Mouse (Mus musculus) heart, embryonic 16.5 days (tissue): ENCODE results near the gene Fkbp10. TPM values are rescaled to one million over a fixed set of nuclear protein-coding genes. Genes with fewer than 3 reads are reported as not detected.

ENCODE experiments used
- ATAC-seq: fragments of 200-750 bp; cut with Nextera tagmentation; replicated peaks from 2 replicates; pipeline ENCODE4 v1.8.0; 2017; ENCODE audit warnings: moderate number of reproducible peaks; ENCODE audit not compliant: insufficient read depth, low FRiP score; ENCODE audit errors: extremely low read depth
- H3K27ac ChIP-seq: fragments of 300-500 bp; sonication (generic); 2 replicates; pipeline ENCODE4 v1.5.1; 2014; ENCODE audit warnings: mild to moderate bottlenecking, low read length, control low read depth, moderate library complexity
- H3K27me3 ChIP-seq: fragments of 300-500 bp; sonication (generic); 2 replicates; pipeline ENCODE4 v1.6.1; 2014; ENCODE audit warnings: low read length, mixed read lengths; ENCODE audit not compliant: control insufficient read depth, insufficient read depth
- H3K36me3 ChIP-seq: fragments of 300-500 bp; sonication (generic); 2 replicates; pipeline ENCODE4 v1.6.1; 2014; ENCODE audit not compliant: control insufficient read depth, insufficient read depth
- H3K4me1 ChIP-seq: fragments of 300-500 bp; sonication (generic); 2 replicates; pipeline ENCODE4 v1.6.1; 2014; ENCODE audit warnings: low read length, mixed read lengths; ENCODE audit not compliant: control insufficient read depth, insufficient read depth
- H3K4me2 ChIP-seq: fragments of 300-500 bp; sonication (generic); 2 replicates; pipeline ENCODE4 v1.6.1; 2014; ENCODE audit warnings: low read depth, mild to moderate bottlenecking, control low read depth, low read length
- H3K4me3 ChIP-seq: fragments of 300-500 bp; sonication (generic); 2 replicates; pipeline ENCODE4 v1.5.1; 2014; ENCODE audit warnings: mild to moderate bottlenecking, control low read depth, low read length
- H3K9ac ChIP-seq: fragments of 300-500 bp; sonication (generic); 2 replicates; pipeline ENCODE4 v1.6.1; 2014; ENCODE audit warnings: low read length, control low read depth
- H3K9me3 ChIP-seq: fragments of 300-500 bp; sonication (generic); replicated peaks from 2 replicates; pipeline ENCODE4 v1.6.1; 2016; ENCODE audit warnings: low read length; ENCODE audit not compliant: control insufficient read depth
- WGBS: fragments of 180-500 bp; shearing (Covaris S2); extraction: QIAGEN DNeasy Blood & Tissue Kit; methylation state at CpG from one replicate; pipeline ENCODE4 v1.1.7; 2014; 5-methylcytosine and 5-hydroxymethylcytosine counted together
- polyA plus RNA-seq: library from polyadenylated mRNA; unstranded; fragments of >200 nt; fragmentation: Nextera tagmentation; extraction: Ambion mirVana; gene quantifications from 2 replicates; pipeline ENCODE4 v1.2.1, GENCODE M21; 2015

Gene Fkbp10
- polyA plus RNA-seq, 1 experiment from 2014 or later = 89.4 TPM

DNA sequence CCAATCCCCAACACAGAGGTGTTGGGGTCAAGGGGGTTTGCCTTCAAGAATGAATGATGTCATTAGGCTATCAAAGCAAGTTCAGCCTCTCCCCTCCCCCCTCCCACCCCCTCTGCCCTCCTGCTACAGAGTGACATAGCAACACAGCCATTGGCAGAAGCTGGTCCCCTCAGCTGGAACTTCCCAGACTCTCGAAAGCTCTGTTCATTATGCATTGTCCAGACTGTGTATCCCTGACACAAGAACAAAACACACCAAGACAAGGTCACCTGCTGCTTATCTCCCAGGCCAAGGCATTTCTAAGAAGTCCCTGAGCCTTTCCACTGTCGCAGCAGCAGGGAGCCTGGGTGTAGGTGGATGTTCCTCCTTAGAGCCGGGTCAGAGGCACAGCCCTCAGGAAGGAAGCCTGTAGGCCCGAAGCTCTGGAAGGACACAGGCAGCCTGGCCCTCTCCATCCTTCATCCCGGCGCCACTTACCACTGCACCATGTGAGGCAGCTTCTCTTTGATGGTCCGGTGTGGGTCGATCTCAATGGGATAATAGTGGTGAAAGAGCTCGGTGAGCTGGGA, 20.3 kb downstream of the Fkbp10 start:
- no peak for ATAC-seq
- Histone ChIP-seq H3K9ac (no peak overlapping the region), H3K27me3 (no peaks in the 10 kb centered on the region), H3K4me3 (no peak overlapping the region), H3K36me3 (peaks cover 15% of the 10 kb centered on the region), H3K4me1 (peaks cover 16% of the 10 kb centered on the region), H3K27ac (no peak overlapping the region), H3K9me3 (no peaks in the 10 kb centered on the region), H3K4me2 (no peak overlapping the region)
- WGBS = 80% methylated on average over 9 of the region's 9 CpGs

DNA sequence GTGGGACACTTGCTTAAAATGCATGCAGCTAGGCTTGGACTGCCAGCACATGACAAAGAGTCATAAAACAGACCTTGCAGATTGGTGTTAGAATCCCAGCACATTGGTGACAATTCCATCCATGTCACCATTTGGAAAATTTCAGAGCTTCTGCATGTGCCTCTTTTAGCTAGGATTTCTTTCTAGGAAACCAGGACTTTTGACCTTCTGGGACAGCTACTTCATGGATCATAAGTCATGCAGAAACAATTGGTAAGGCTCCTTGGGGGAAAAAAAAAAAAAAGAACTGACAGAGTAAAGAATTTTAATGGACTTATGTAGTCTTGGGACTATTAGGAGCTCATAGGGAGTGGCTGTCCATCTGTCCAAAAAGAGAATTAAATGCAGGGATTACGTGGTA, 22.4 kb downstream of the Fkbp10 start:
- no peak for ATAC-seq
- Histone ChIP-seq H3K27ac (no peak overlapping the region), H3K9me3 (no peaks in the 10 kb centered on the region), H3K36me3 (peaks cover 12% of the 10 kb centered on the region), H3K4me2 (no peak overlapping the region), H3K27me3 (no peaks in the 10 kb centered on the region), H3K4me1 (peaks cover 15% of the 10 kb centered on the region), H3K4me3 (no peak overlapping the region), H3K9ac (no peak overlapping the region)
- 85% methylated on average over 1 of the region's 1 CpGs for WGBS

DNA sequence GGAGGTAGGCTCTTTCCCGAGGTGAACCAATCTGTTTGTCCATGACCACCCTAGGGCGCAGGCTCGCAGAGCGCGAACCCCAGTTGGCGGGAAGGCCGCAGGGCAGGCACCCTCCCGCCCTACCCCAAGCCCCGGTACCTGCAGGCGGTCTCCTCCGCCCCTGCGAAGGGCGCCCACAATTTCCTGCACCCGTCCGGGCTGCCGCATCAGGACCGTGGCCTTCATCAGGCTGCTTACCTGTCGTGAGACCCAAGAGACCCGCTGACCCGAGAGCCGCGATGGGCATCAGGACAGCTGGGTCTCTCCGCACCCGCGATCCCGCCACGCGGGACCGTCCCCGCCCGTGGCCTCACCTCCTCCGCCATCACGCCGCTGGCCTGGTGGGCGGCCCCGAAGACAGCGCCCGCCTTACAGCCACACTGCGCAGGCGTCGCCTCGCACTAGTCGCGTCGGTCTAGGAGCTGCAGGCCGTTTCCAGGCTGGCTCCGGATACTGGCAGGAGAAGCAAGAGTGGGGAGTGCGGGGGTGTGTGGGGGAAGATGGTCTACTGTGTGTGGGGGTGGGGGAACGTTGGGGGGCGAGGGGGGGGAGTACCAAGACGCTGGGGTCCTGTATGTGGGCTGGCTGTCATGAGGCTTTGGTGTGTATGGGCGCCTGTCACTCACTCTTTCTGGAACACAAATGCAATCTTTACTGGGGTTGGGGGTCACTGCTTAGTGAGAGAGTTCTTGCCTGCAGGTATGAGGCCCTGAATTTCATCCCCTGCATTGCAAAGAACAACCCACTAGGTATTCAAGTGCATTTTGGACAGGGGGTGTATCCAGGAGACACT, 25.4 kb downstream of the Fkbp10 start:
- H3K4me2 ChIP-seq = peak overlapping the region; percentile 75
- WGBS = 1% methylated on average over 52 of the region's 52 CpGs
- H3K9me3 ChIP-seq = no peaks in the 10 kb centered on the region
- H3K36me3 ChIP-seq = peaks cover 10% of the 10 kb centered on the region
- peak; percentile 96 for ATAC-seq
- peaks cover 15% of the 10 kb centered on the region for H3K4me1 ChIP-seq
- H3K27me3 ChIP-seq = no peaks in the 10 kb centered on the region
- peak overlapping the region; percentile 61 for H3K27ac ChIP-seq
- peak overlapping the region; percentile 95 for H3K9ac ChIP-seq
- peak overlapping the region; percentile 91 for H3K4me3 ChIP-seq

DNA sequence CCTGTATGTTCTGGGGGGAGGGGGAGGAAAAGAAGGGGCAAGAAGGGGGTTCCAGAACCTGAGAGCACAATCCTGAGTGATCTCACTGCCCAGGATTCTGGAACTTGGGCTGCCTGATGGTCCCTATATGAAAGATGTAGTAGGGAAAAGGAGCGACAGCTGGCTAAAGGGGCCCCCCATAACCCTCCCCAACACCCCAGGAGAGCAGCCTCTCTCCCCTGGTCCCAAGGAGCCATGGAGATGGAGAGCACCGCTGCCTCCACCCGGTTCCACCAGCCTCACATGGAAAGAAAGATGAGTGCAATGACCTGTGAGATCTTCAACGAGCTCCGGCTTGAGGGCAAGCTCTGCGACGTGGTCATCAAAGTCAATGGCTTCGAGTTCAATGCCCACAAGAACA, 26.3 kb downstream of the Fkbp10 start, which contains the start of the genes Nt5c3b and Klhl10:
Nt5c3b (minus strand) TSS at position 12 of the 400 bp plus-strand sequence.
Klhl10 (plus strand) TSS at position 121 of the 400 bp plus-strand sequence.
- Histone ChIP-seq H3K4me2 (peak within 1 kb of the TSS; percentile 75), H3K9me3 (no peaks in the 10 kb centered on the region), H3K4me1 (peaks cover 15% of the 10 kb centered on the region), H3K9ac (peak within 1 kb of the TSS; percentile 95), H3K27ac (peak within 1 kb of the TSS; percentile 61), H3K36me3 (peaks cover 7% of the 10 kb centered on the region), H3K4me3 (peak within 1 kb of the TSS; percentile 91), H3K27me3 (no peaks in the 10 kb centered on the region)
- WGBS = 81% methylated on average over 8 of the region's 8 CpGs
- ATAC-seq = no peak

DNA sequence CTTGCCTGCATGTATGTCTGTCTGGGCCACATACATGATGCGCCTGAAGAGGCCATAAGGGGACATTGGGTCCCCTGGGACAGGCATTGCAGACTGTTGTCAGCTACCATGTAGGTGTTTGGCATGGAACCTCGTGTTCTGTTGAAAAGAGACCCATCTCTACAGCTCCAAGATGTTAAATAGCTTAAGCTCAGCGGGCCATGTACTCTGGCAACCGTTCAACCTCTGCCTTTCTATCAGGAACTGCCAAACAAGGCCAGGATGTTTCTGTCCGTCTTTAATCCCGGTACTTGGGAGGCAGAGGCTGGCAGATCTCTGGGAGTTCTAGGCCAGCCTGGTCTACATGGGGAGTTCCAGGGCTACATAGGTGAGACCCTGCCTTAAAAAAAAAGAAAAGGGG, 27.1 kb downstream of the Fkbp10 start:
- no peak for ATAC-seq

DNA sequence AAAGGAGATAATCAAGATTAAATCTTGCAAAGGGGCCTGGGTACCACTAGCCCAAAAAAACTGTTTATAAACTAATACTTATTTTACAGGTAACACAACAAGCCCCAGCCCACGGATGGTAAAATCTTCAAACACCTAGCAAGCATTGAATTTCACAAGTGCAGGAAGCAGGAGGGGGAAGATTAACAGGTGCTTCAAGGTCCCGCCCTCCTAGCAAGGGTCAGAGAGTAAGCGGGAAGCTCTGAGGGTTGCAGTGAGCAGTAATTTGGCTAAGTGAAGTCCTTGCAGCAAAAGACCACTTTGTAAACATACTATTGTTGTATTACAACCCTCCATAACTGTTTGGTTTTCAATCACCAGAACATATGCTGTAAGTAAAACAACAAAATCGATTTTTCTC, 41.8 kb downstream of the Fkbp10 start:
- WGBS = 77% methylated on average over 4 of the region's 4 CpGs
- no peaks in the 10 kb centered on the region for H3K9me3 ChIP-seq
- H3K9ac ChIP-seq = no peak overlapping the region
- H3K4me1 ChIP-seq = no peaks in the 10 kb centered on the region
- no peak overlapping the region for H3K4me3 ChIP-seq
- no peak for ATAC-seq
- no peaks in the 10 kb centered on the region for H3K27me3 ChIP-seq
- H3K27ac ChIP-seq = no peak overlapping the region
- no peak overlapping the region for H3K4me2 ChIP-seq
- H3K36me3 ChIP-seq = peaks cover 7% of the 10 kb centered on the region

More for the DNA sequence above, 27.1 kb downstream of the Fkbp10 start:
- Histone ChIP-seq H3K4me3 (no peak overlapping the region), H3K9me3 (no peaks in the 10 kb centered on the region), H3K27ac (no peak overlapping the region), H3K27me3 (no peaks in the 10 kb centered on the region), H3K36me3 (no peaks in the 10 kb centered on the region; the same call in 1 of the 2 replicates), H3K9ac (no peak overlapping the region), H3K4me2 (no peak overlapping the region), H3K4me1 (peaks cover 15% of the 10 kb centered on the region)
- 77% methylated on average over 6 of the region's 6 CpGs for WGBS

DNA sequence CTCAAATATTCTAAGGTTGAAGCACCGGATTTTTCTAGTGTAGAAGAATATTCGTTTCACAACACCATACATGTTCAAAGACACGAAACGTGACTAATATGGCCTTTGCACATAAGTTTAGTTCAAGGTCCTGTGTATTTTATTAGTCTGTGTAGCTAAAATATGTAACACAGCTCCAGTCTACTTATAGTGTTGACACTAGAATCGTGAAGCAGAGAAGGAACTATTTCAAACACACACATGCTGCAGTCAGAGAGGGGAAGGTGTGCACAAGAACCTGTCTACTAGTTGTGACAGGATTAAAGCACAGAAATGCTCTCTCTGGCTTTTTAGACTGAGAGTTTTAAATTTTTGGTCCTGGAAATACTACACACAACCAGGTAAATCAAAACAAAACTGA, 42.2 kb downstream of the Fkbp10 start:
- H3K27ac ChIP-seq = no peak overlapping the region

DNA sequence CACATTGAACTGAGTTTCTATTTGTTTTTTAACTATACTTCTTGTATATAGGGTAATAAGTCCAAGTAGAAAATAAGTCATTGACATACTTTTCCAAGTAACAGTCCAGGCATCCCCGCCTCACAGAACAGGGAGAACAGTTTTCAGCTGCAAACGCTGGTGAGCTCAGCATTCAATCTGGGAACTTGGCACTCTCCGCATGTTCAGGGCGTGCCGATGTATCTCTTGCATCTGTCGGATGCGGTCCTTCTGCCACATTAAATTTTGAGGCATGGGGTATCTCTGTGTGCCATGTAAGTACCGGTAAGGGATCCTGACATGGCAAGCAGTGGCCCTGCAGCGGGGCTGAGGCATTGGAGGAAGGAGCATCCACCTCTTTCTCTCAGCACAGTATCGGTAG, 47.2 kb downstream of the Fkbp10 start:
- 94% methylated on average over 10 of the region's 10 CpGs for WGBS
- Histone ChIP-seq H3K27ac (no peak overlapping the region), H3K36me3 (peaks cover 16% of the 10 kb centered on the region), H3K4me3 (no peak overlapping the region), H3K9me3 (no peaks in the 10 kb centered on the region), H3K9ac (no peak overlapping the region), H3K4me1 (no peaks in the 10 kb centered on the region), H3K4me2 (no peak overlapping the region), H3K27me3 (no peaks in the 10 kb centered on the region)
- ATAC-seq = no peak

More for the DNA sequence above, 42.2 kb downstream of the Fkbp10 start:
- no peak overlapping the region for H3K4me3 ChIP-seq
- no peaks in the 10 kb centered on the region for H3K4me1 ChIP-seq
- no peaks in the 10 kb centered on the region for H3K9me3 ChIP-seq
- ATAC-seq = no peak
- H3K4me2 ChIP-seq = no peak overlapping the region
- no peak overlapping the region for H3K9ac ChIP-seq
- WGBS = 73% methylated on average over 5 of the region's 5 CpGs
- peaks cover 9% of the 10 kb centered on the region for H3K36me3 ChIP-seq
- no peaks in the 10 kb centered on the region for H3K27me3 ChIP-seq

DNA sequence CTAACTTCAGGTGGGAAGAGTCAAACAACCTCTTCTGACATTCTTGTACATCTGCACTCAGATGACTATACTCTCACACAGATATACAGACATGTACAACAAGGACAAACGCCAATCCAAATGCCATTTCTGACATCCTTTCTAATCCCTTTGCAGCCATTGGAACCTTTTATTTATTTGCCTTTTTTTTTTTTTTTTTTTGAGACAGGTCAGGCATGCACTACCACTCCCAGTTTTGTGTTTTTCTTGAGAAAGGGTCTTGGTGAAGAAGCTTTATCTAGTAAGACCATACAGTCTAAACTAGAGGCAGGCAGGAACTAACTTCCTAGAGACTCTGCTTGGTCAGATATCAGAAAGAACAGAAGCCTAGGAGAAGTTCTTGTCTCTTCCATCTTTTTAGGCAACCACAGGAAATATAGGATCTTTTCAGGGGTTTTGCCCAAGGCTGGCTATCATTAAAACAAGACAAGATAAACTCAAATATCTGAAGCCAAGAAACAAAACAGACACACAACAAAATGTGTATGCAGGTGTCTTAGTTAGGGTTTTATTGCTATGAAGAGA, 49.8 kb downstream of the Fkbp10 start:
- WGBS = 89% methylated on average over 1 of the region's 1 CpGs
- ATAC-seq = no peak
- Histone ChIP-seq H3K9me3 (no peaks in the 10 kb centered on the region), H3K27me3 (no peaks in the 10 kb centered on the region), H3K4me2 (no peak overlapping the region), H3K36me3 (peaks cover 14% of the 10 kb centered on the region), H3K9ac (no peak overlapping the region), H3K4me3 (no peak overlapping the region), H3K4me1 (peaks cover 2% of the 10 kb centered on the region), H3K27ac (no peak overlapping the region)
